Mouse (Mus musculus): Measurements from ENCODE around the gene Cpz. TPM values are rescaled to one million over a fixed set of nuclear protein-coding genes. Genes with fewer than 3 reads are reported as not detected.
A peak's percentile ranks its signal among the peaks of the same experiment; 100 is the strongest.

Gene Cpz
- polyA plus RNA-seq, 1 experiment: not detected

GRCm38 (mm10) chr5:35510589-35510988 is 14.9 kb downstream of the Cpz start:
- Histone ChIP-seq H3K27ac (ENCODE audit: control insufficient read depth, insufficient read depth, low read depth, low read length, poor library complexity) (no peak overlapping the region), H3K4me3 (replicated peaks; ENCODE audit: control insufficient read depth, low read depth, low read length) (no peak overlapping the region), H3K4me1 (ENCODE audit: control insufficient read depth, insufficient read depth, low read length) (no peaks in the 10 kb centered on the region)
- 21% methylated on average over 5 of the region's 5 CpGs for WGBS
- TF ChIP-seq POLR2A (IDR thresholded peaks at IDR 0.05; ENCODE audit: borderline replicate concordance, control insufficient read depth, low read depth, low read length) (no peak), CTCF (IDR thresholded peaks at IDR 0.05; ENCODE audit: control insufficient read depth, insufficient read depth, low read length) (peak; percentile 68)

DNA sequence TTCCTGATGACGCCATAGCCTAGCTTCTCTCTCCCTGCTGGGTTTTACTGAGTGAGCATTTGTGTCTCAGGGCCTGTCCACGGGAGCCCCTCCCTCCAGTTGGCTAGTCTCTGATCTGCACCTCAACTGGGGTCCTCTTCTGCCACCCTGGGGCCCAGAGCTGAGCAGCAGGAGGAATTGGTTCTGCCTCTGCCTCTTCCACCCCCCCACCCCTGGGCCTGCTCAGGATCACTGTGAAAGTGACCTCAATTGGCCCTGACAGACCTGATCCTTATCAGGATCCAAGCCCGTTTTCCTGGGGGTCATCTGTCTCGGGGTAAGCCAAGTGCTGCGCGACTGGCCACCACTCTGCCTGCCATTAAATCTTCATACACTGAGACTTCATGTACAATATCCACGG is 20.5 kb downstream of the Cpz start:
- H3K27ac ChIP-seq (ENCODE audit: control insufficient read depth, insufficient read depth, low read depth, low read length, poor library complexity): no peak overlapping the region
- H3K4me1 ChIP-seq (ENCODE audit: control insufficient read depth, insufficient read depth, low read length): no peaks in the 10 kb centered on the region
- no peak for TF ChIP-seq POLR2A (IDR thresholded peaks at IDR 0.05; ENCODE audit: borderline replicate concordance, control insufficient read depth, low read depth, low read length)
- TF ChIP-seq CTCF (IDR thresholded peaks at IDR 0.05; ENCODE audit: control insufficient read depth, insufficient read depth, low read length): no peak
- WGBS: 47% methylated on average over 7 of the region's 7 CpGs
- no peak overlapping the region for H3K4me3 ChIP-seq (replicated peaks; ENCODE audit: control insufficient read depth, low read depth, low read length)

DNA sequence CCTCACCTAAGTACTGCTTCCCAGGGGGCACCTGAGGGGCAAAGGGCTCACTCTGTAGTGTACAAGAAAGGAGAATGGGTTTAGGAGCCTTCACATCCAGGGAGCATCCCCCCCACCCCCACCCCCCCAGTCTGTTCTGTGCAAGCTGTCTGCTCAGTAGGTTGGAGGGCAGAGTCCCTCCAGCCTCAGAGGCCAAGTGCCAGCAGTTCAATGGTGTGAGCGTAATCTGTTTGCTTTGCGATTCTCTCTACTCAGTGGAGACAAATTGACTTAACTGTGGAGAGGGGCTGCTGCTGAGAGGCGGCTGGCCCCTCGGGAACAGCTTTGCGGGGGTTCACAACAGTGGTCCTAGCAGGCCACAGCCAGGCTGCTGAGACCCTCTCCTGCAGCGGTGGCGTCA is 28.2 kb downstream of the Cpz start:
- TF ChIP-seq POLR2A (IDR thresholded peaks at IDR 0.05; ENCODE audit: borderline replicate concordance, control insufficient read depth, low read depth, low read length): no peak
- no peak for TF ChIP-seq CTCF (IDR thresholded peaks at IDR 0.05; ENCODE audit: control insufficient read depth, insufficient read depth, low read length)
- WGBS: 67% methylated on average over 7 of the region's 7 CpGs

DNA sequence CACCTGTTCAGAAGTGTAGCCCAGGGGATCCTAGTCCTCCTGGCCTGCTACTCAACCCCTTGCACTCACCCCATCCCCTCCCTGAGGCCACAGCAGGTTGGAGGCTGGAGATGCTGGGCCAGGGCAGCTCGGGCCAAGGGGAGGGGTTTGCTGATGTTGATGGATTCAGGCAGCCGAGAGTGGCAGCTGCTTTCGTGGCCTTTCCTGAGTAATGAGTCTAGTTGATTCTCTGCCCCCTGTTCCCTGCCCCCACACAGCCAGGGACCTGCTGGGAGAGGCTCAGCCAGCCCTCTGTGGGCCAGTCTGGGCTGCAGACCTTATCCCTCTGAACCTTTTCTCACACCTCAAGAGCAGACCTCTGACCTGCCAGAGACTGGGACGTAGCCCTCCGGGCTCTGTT is 29.5 kb downstream of the Cpz start:
- WGBS: 46% methylated on average over 5 of the region's 5 CpGs
- no peak overlapping the region for H3K4me3 ChIP-seq (replicated peaks; ENCODE audit: control insufficient read depth, low read depth, low read length)
- no peaks in the 10 kb centered on the region for H3K4me1 ChIP-seq (ENCODE audit: control insufficient read depth, insufficient read depth, low read length)
- H3K27ac ChIP-seq (ENCODE audit: control insufficient read depth, insufficient read depth, low read depth, low read length, poor library complexity): no peak overlapping the region
- TF ChIP-seq POLR2A (IDR thresholded peaks at IDR 0.05; ENCODE audit: borderline replicate concordance, control insufficient read depth, low read depth, low read length): no peak
- no peak for TF ChIP-seq CTCF (IDR thresholded peaks at IDR 0.05; ENCODE audit: control insufficient read depth, insufficient read depth, low read length)

More for the DNA sequence above, 28.2 kb downstream of the Cpz start:
- no peaks in the 10 kb centered on the region for H3K4me1 ChIP-seq (ENCODE audit: control insufficient read depth, insufficient read depth, low read length)
- H3K27ac ChIP-seq (ENCODE audit: control insufficient read depth, insufficient read depth, low read depth, low read length, poor library complexity): no peak overlapping the region
- no peak overlapping the region for H3K4me3 ChIP-seq (replicated peaks; ENCODE audit: control insufficient read depth, low read depth, low read length)

DNA sequence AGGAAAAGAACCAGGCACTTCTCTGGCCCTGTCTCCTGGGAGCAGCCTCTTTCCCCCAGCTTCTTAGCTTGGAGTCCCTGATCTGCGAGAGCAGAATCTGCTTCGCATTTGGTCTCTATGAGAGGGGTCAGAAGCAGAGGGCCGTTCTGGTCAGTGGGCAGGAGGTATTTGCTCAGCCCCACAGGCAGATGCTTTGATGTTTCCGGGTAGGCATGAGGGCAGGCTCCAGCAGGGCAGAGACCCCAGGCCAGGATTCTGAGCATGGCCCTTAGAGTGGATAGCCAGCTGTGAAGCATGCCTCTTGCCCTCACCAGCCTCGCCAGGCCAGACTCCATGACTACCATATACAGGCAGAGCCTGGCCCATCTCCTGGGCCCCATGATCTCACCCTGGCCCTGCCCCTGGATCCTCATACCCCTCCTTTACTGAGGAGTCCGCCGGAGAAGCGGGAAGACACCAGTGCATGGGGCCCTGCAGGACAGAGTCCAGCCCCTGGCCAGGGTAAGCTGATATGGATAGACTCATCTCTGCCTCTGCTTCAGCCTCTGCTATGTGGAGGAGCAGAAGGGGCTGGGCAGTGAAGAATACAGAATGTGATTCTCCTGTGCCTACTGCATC is 30.6 kb downstream of the Cpz start:
- no peak overlapping the region for H3K4me3 ChIP-seq (replicated peaks; ENCODE audit: control insufficient read depth, low read depth, low read length)
- H3K27ac ChIP-seq (ENCODE audit: control insufficient read depth, insufficient read depth, low read depth, low read length, poor library complexity): no peak overlapping the region
- TF ChIP-seq CTCF (IDR thresholded peaks at IDR 0.05; ENCODE audit: control insufficient read depth, insufficient read depth, low read length) (no peak), POLR2A (IDR thresholded peaks at IDR 0.05; ENCODE audit: borderline replicate concordance, control insufficient read depth, low read depth, low read length) (no peak)
- no peaks in the 10 kb centered on the region for H3K4me1 ChIP-seq (ENCODE audit: control insufficient read depth, insufficient read depth, low read length)
- 52% methylated on average over 8 of the region's 8 CpGs for WGBS

- 64% methylated on average over 12 of the region's 12 CpGs for WGBS
- TF ChIP-seq POLR2A (IDR thresholded peaks at IDR 0.05; ENCODE audit: borderline replicate concordance, control insufficient read depth, low read depth, low read length) (no peak), CTCF (IDR thresholded peaks at IDR 0.05; ENCODE audit: control insufficient read depth, insufficient read depth, low read length) (no peak)
- H3K4me3 ChIP-seq (replicated peaks; ENCODE audit: control insufficient read depth, low read depth, low read length): no peak overlapping the region
- no peaks in the 10 kb centered on the region for H3K4me1 ChIP-seq (ENCODE audit: control insufficient read depth, insufficient read depth, low read length)
- H3K27ac ChIP-seq (ENCODE audit: control insufficient read depth, insufficient read depth, low read depth, low read length, poor library complexity): no peak overlapping the region
Observed at GRCm38 (mm10) chr5:35493770-35494169, 31.7 kb downstream of the Cpz start.

GRCm38 (mm10) chr5:35479521-35479920 is 46.0 kb downstream of the Cpz start:
- 29% methylated on average over 4 of the region's 4 CpGs for WGBS
- H3K4me1 ChIP-seq (ENCODE audit: control insufficient read depth, insufficient read depth, low read length): no peaks in the 10 kb centered on the region
- no peak overlapping the region for H3K4me3 ChIP-seq (replicated peaks; ENCODE audit: control insufficient read depth, low read depth, low read length)
- no peak overlapping the region for H3K27ac ChIP-seq (ENCODE audit: control insufficient read depth, insufficient read depth, low read depth, low read length, poor library complexity)
- TF ChIP-seq POLR2A (IDR thresholded peaks at IDR 0.05; ENCODE audit: borderline replicate concordance, control insufficient read depth, low read depth, low read length): no peak
- TF ChIP-seq CTCF (IDR thresholded peaks at IDR 0.05; ENCODE audit: control insufficient read depth, insufficient read depth, low read length): no peak

- H3K4me1 ChIP-seq (ENCODE audit: control insufficient read depth, insufficient read depth, low read length): no peaks in the 10 kb centered on the region
- 42% methylated on average over 6 of the region's 6 CpGs for WGBS
- no peak overlapping the region for H3K27ac ChIP-seq (ENCODE audit: control insufficient read depth, insufficient read depth, low read depth, low read length, poor library complexity)
- H3K4me3 ChIP-seq (replicated peaks; ENCODE audit: control insufficient read depth, low read depth, low read length): no peak overlapping the region
- TF ChIP-seq CTCF (IDR thresholded peaks at IDR 0.05; ENCODE audit: control insufficient read depth, insufficient read depth, low read length): peak; percentile 32; the same call in 1 of the 2 replicates
- TF ChIP-seq POLR2A (IDR thresholded peaks at IDR 0.05; ENCODE audit: borderline replicate concordance, control insufficient read depth, low read depth, low read length): no peak
Observed at GRCm38 (mm10) chr5:35475236-35475635, 50.3 kb downstream of the Cpz start.

Data from bone marrow, adult 2 months (tissue).